Mouse (Mus musculus) layer of hippocampus, postnatal 25 days (tissue): ENCODE measurements at regions not wholly inside any gene's neighbourhood (a gene's known extent, or its start where the extent isn't known, plus 50 kb on each side); places are given as distances from the start of the nearest gene placed in this dataset.

Experiments
- DNase-seq, 2 experiments: peaks; one replicate each; pipeline ENCODE4 v3.0.0; 2022; ENCODE audit warnings: mixed read lengths in 2 of 2, low spot score in 1 of 2; ENCODE audit errors: extremely low spot score in 1 of 2

GRCm38 (mm10) chr17:88336140-88336769 is 104.3 kb upstream of the Foxn2 start:
- DNase-seq, result no peak

- DNase-seq, result no peak
These were observed 102.7 kb upstream of the Foxn2 start for GRCm38 (mm10) chr17:88337649-88338404.

GRCm38 (mm10) chr17:88341141-88341540 is 99.4 kb upstream of the Foxn2 start:
- DNase-seq, result no peak

GRCm38 (mm10) chr17:88341599-88341998 is 98.9 kb upstream of the Foxn2 start:
- no peak for DNase-seq

GRCm38 (mm10) chr17:88343091-88343783 is 97.3 kb upstream of the Foxn2 start:
- no peak for DNase-seq

- DNase-seq, result no peak
These were observed 95.1 kb upstream of the Foxn2 start for GRCm38 (mm10) chr17:88345433-88345832.

GRCm38 (mm10) chr17:88346896-88347295 is 93.6 kb upstream of the Foxn2 start:
- no peak for DNase-seq

- DNase-seq, result no peak
These were observed 90.6 kb upstream of the Foxn2 start for GRCm38 (mm10) chr17:88349825-88350460.

GRCm38 (mm10) chr17:88350986-88351385 is 89.5 kb upstream of the Foxn2 start:
- no peak for DNase-seq

GRCm38 (mm10) chr17:88352960-88353359 is 87.6 kb upstream of the Foxn2 start:
- no peak for DNase-seq

- no peak for DNase-seq
These were observed 79.3 kb upstream of the Foxn2 start for GRCm38 (mm10) chr17:88361161-88361560.

- DNase-seq, result no peak
These were observed 78.1 kb upstream of the Foxn2 start for GRCm38 (mm10) chr17:88362404-88362803.

GRCm38 (mm10) chr17:88367876-88368275 is 72.6 kb upstream of the Foxn2 start:
- no peak for DNase-seq

- no peak for DNase-seq
These were observed 70.5 kb upstream of the Foxn2 start for GRCm38 (mm10) chr17:88369971-88370370.

GRCm38 (mm10) chr17:88370676-88371075 is 69.8 kb upstream of the Foxn2 start:
- DNase-seq, result no peak

- peak in 1 of 2 experiments; percentile 27 for DNase-seq
These were observed 62.0 kb upstream of the Foxn2 start for GRCm38 (mm10) chr17:88378505-88378904.

- no peak for DNase-seq
These were observed 61.1 kb upstream of the Foxn2 start for GRCm38 (mm10) chr17:88379389-88379788.

- no peak for DNase-seq
These were observed 59.4 kb upstream of the Foxn2 start for GRCm38 (mm10) chr17:88381106-88381505.

- DNase-seq, result no peak
These were observed 57.1 kb upstream of the Foxn2 start for GRCm38 (mm10) chr17:88383447-88383846.

GRCm38 (mm10) chr17:88388441-88388951 is 52.0 kb upstream of the Foxn2 start:
- DNase-seq, result peak; percentile 42 to 53
